Mouse (Mus musculus): ENCODE data around the gene Popdc2. TPM values are rescaled to one million over a fixed set of nuclear protein-coding genes. Genes with fewer than 3 reads are reported as not detected.

The Popdc2 gene
- polyA plus RNA-seq, 1 experiment = 0.81 TPM

DNA sequence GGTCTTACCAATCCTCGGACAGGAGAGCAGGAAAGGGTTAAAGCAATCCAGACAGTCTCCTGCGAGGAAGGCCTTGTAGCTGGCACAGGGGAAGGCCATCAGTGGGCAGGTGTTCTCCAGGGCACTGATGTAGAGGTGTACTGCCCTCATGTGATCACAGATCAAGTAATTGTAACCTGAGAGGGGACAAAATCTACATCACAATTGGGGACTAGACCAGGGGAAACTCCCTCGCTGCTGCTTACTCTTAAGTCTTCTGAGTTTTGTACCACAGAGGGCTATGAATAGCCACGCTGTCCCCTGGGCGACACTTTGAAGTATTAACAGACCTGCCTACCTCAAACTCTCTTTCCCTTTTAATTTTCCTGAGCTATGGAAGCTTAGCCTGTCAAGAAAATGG lies 45.6 kb downstream of the Popdc2 start:
- TF ChIP-seq POLR2A (IDR thresholded peaks at IDR 0.05; ENCODE audit: borderline replicate concordance, extremely low read depth, insufficient read depth, insufficient read length, poor library complexity, severe bottlenecking) (no peak), CTCF (IDR thresholded peaks at IDR 0.05; ENCODE audit: borderline replicate concordance, extremely low read depth, insufficient read depth, insufficient read length) (no peak)
- DNase-seq (ENCODE audit: low read depth) = no peak

DNA sequence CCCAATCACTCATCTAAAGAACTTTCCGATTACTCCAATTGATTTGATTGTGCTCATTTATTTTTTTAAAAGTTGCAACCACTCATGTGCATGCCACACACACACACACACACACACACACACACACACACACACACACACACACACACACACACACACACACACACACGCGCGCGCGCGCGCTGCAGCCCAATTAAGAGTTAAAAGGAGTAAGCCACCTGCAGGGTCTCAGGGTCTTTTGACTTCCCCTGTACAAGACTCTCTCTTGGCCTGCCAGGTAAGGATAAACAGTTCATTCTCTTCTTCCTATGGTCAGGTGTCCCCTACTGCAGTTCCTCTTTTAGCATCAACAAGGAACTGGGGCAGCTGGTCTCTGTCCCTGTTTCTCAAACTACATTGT lies 46.4 kb downstream of the Popdc2 start:
- DNase-seq (ENCODE audit: low read depth) = no peak
- TF ChIP-seq POLR2A (IDR thresholded peaks at IDR 0.05; ENCODE audit: borderline replicate concordance, extremely low read depth, insufficient read depth, insufficient read length, poor library complexity, severe bottlenecking) = no peak
- no peak for TF ChIP-seq CTCF (IDR thresholded peaks at IDR 0.05; ENCODE audit: borderline replicate concordance, extremely low read depth, insufficient read depth, insufficient read length)

DNA sequence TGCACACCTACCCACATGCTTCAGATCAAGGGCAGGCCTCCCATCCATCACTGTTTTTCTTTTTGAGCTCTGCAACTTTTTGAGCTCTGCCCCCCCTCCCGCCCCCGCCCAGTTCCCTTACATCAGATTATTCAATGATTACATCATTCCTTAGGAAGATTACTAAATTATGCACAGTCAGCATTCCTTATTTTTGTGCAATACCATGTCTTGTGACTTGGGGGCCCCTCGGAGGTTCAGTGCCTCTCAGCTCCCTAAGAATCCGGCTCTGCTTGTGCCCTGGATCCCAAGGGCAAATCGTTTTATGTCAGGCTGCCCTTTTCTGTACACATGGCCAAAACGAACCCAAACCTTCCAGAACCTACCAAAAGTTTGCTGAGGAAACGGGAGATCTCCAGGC lies 52.9 kb downstream of the Popdc2 start:
- DNase-seq (ENCODE audit: low read depth) = no peak
- TF ChIP-seq CTCF (IDR thresholded peaks at IDR 0.05; ENCODE audit: borderline replicate concordance, extremely low read depth, insufficient read depth, insufficient read length) (no peak), POLR2A (IDR thresholded peaks at IDR 0.05; ENCODE audit: borderline replicate concordance, extremely low read depth, insufficient read depth, insufficient read length, poor library complexity, severe bottlenecking) (no peak)

DNA sequence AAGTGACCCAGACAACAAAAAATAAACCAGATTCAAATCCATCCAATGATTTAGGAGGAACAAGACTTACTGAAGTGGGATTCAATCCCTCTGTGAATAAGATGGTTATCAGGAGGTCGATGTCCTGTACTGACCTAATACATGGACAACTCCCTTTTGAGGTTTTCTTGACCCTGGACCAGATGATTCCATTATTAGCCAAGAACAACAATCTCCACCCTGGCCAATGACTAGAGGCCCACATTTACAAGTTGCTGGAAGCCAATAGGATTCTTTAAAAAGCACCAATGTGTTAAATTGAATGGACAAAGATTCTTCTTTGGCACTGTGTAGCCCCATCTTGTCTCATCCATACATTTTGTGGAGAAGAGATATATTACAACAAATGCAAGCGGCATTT lies 63.4 kb downstream of the Popdc2 start:
- TF ChIP-seq CTCF (IDR thresholded peaks at IDR 0.05; ENCODE audit: borderline replicate concordance, extremely low read depth, insufficient read depth, insufficient read length) (no peak), POLR2A (IDR thresholded peaks at IDR 0.05; ENCODE audit: borderline replicate concordance, extremely low read depth, insufficient read depth, insufficient read length, poor library complexity, severe bottlenecking) (no peak)
- DNase-seq (ENCODE audit: low read depth) = no peak

DNA sequence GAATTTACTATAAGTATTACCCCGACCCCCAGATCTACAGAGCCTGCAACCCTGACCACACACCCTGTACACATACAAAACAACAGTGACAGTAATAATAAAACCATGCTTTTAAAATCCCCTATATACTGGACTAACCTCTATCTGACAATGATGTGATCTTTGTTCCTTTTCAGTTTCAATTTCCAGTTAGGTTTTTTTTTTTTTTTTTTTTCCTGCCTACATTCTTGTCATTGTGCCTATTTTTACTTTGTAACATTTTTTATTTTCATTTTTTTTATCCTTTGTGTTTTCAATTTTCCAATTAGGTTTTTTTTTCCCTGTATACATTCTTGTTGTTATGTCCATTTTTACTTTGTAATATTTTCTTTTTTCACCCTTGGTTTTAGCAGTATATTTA lies 63.8 kb downstream of the Popdc2 start:
- DNase-seq (ENCODE audit: low read depth) = no peak
- TF ChIP-seq POLR2A (IDR thresholded peaks at IDR 0.05; ENCODE audit: borderline replicate concordance, extremely low read depth, insufficient read depth, insufficient read length, poor library complexity, severe bottlenecking) (no peak), CTCF (IDR thresholded peaks at IDR 0.05; ENCODE audit: borderline replicate concordance, extremely low read depth, insufficient read depth, insufficient read length) (no peak)

Other genes starting within 250 kb of the Popdc2 start
- not detected in 2 replicates for gene Nr1i2, start 67.4 kb upstream of the Popdc2 start, polyA plus RNA-seq (2012; rRNA removed)
- gene Maats1, start 20.1 kb upstream of the Popdc2 start, polyA plus RNA-seq (2012; rRNA removed) = 0.49 and 1.4 TPM in 2 replicates
- 62.9 and 69.0 TPM in 2 replicates for gene Cox17, start 15.2 kb upstream of the Popdc2 start, polyA plus RNA-seq (2012; rRNA removed)
- gene Gm21987, start 15.2 kb upstream of the Popdc2 start, polyA plus RNA-seq (2012; rRNA removed) = not detected in 2 replicates
- 0.25 and 0.37 TPM in 2 replicates for gene Pla1a, start 70.9 kb downstream of the Popdc2 start, polyA plus RNA-seq (2012; rRNA removed)
- 73.8 and 77.3 TPM in 2 replicates for gene Adprh, start 90.5 kb downstream of the Popdc2 start, polyA plus RNA-seq (2012; rRNA removed)
- 0.32 and 0.33 TPM in 2 replicates for gene Cd80, start 93.4 kb downstream of the Popdc2 start, polyA plus RNA-seq (2012; rRNA removed)
- gene Timmdc1, start 160.5 kb downstream of the Popdc2 start, polyA plus RNA-seq (2012; rRNA removed) = 18.5 and 19.1 TPM in 2 replicates
- 60.4 and 66.6 TPM in 2 replicates for gene Poglut1, start 188.0 kb downstream of the Popdc2 start, polyA plus RNA-seq (2012; rRNA removed)
- 86.0 and 112 TPM in 2 replicates for gene Tmem39a, start 196.5 kb downstream of the Popdc2 start, polyA plus RNA-seq (2012; rRNA removed)

Data from brain, embryonic 14.5 days (tissue).